Mouse (Mus musculus) layer of hippocampus, adult 2 months (tissue): ENCODE measurements around the gene Dnlz. TPM values are rescaled to one million over a fixed set of nuclear protein-coding genes. Genes with fewer than 3 reads are reported as not detected.

ENCODE experiments used
- DNase-seq, 2 experiments: peaks; one replicate each; pipeline ENCODE4 v3.0.0; 2022; ENCODE audit warnings: low spot score in 2 of 2
- H3K27ac ChIP-seq: fragments of 200-600 bp; 2 replicates; pipeline ENCODE4 v1.8.1; 2022
- H3K4me3 ChIP-seq: fragments of 200-600 bp; 2 replicates; pipeline ENCODE4 v1.8.1; 2022; ENCODE audit warnings: mild to moderate bottlenecking
- CTCF ChIP-seq: fragments of 200-600 bp; conservative IDR thresholded peaks from 2 replicates; pipeline ENCODE4 v1.8.1; 2022; ENCODE audit warnings: antibody characterized with exemption, mild to moderate bottlenecking, moderate library complexity
- total RNA-seq, 2 experiments: library from RNA; stranded (reverse); gene quantifications; 2 replicates each; pipeline ENCODE4 v1.2.3; 2021

The Dnlz gene
- total RNA-seq, 2 experiments from 2014 or later = 26.5 to 27.2 TPM

DNA sequence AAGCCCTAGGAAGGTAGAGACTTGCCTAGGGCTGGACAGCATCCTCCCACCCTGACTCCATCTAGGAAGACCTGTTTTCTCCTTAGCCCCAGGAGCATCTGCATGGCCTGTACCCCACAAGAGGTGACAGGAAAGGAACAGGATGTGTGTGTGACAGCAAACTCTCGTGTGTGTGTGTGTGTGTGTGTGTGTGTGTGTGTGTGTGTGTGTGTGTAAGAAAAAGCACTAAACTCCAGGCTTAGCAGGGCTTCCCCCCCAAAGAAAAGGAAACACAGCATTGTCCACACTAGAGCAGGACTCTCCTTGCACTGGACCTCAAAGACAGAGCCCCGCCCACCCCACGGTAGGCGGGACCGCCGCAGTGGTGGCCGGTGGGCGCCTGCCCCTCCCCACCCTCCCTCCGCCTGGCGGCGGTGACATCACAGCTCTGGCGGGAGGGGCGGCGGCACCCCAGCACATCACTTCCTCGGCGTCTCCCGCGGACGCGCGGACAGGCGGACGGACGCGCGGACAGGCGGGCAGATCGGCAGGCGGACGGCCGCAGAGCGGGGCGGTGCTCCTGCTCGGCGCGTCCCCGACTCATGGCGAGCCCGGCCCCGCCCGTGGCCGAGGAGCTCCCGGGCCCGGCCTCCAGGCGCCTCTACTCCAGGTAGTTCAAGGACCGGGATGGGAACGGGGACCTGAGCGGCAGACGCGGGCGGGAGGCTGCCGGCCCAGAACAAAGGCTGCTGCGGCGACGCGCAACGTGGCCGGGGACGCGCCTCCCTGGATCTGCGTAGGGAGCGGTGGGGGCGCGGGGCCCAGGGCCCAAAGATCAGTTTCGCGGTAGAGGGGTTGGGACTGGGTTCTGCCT lies 36.6 kb downstream of the Dnlz start, which contains the start of gene Gpsm1:
Gene Gpsm1 (plus strand): TSS at position 444 of the 853 bp plus-strand sequence.
- TF ChIP-seq CTCF = no peak
- Histone ChIP-seq H3K27ac (peak within 1 kb of the TSS; percentile 94), H3K4me3 (peak within 1 kb of the TSS; percentile 96)
- DNase-seq = peak; percentile 65 to 66

DNA sequence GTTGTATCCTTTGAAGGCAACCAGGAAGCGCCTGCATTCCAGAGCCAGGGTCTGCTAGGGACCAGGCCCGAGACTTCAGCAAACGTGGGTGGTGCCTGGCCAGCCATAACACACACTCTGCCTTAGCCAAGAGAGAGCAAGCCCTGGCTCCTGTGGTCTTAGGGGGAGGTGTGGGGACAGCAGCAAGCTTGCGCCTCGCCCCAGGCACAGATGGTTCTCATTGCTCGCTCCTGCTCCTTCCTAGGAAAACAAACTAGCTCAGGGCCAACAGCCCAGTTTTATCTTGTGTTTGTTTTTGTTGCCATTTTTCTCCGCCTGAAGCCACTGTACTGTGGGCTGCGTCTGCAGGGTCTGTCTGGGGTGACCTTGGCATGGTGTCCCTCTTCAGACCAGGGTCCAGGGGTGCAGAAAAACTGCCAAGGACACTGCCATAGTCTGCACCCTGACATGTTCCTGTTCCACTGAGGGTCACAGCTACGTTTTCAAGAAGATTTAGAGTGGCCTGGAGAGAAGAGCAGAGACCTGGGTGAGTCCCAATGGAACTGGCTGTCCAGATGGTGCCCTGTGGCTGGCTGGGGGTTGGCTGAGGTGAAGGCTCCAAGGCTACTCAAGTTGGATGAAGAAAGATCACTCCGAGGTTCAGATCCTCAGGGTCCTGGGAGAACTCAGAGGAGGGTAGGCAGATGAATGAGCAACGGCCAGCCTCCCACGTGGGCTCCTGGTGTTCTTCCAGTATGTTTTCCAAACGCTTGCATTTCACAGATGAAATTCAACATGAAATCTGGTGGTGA lies 37.4 kb downstream of the Dnlz start:
- H3K27ac ChIP-seq = peak overlapping the region; percentile 69

DNA sequence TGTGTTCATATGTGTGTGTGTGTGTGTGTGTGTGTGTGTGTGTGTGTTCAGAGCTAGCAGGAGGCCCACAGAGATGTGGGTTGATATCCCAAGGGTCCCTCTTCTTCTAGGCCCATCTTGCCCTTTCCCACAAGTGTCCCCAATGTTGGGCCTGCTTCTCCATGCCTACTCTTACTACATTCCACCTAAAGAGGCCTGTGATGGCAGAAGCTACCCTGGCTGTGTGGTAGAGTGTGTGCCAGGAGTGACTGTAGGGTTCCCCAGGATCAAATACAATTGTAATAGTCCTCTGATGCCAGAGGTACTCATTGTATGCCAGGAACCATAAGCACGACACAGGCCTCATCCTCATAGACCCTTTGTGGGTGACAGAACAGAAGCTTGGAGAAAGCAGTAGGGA lies 38.5 kb downstream of the Dnlz start:
- Histone ChIP-seq H3K4me3 (no peak overlapping the region), H3K27ac (no peak overlapping the region)
- no peak for TF ChIP-seq CTCF
- no peak for DNase-seq

More for the DNA sequence above, 37.4 kb downstream of the Dnlz start:
- H3K4me3 ChIP-seq = peak overlapping the region; percentile 15; the same call in 1 of the 2 replicates
- TF ChIP-seq CTCF = no peak
- no peak for DNase-seq

DNA sequence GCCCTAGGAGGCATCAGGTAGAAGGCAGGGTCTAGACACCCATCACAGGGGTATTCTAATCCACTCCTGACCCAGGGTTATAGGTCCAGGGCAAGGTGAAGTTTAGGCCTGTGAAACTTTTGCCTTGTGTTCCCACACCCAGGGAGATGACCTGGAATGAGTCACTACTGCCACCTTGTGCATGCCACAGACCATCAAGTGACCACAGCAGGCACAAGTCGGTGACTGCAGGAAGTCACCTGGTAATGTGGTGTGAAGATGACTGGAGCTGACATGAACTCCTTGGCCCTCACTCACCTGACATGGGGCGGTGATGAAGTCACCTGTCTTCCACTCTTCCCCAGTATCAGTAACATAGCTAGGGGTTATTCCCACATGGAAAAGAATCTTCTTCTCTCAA lies 39.1 kb downstream of the Dnlz start:
- no peak overlapping the region for H3K27ac ChIP-seq
- TF ChIP-seq CTCF = peak; percentile 31
- DNase-seq = no peak
- no peak overlapping the region for H3K4me3 ChIP-seq

DNA sequence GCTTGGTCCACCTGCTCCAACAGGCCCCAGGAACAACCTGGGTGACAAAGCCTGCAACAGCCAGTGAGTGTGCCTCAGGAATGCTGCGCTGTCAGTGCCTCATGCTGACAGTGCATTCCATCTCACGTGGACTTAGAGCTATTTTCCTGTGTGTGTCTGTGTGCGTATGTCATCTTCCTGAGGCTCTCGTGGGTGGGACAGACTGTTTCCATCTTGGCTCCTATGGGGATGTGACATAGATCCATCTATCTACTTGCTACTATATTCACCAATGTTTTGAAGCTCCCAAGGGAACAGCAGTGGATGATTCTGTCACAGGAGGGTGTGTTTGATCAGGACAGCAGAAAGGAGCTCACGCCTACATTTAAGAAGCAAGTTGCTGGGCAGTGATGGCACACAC lies 40.0 kb downstream of the Dnlz start:
- no peak for DNase-seq
- H3K4me3 ChIP-seq = no peak overlapping the region
- TF ChIP-seq CTCF = no peak
- no peak overlapping the region for H3K27ac ChIP-seq

DNA sequence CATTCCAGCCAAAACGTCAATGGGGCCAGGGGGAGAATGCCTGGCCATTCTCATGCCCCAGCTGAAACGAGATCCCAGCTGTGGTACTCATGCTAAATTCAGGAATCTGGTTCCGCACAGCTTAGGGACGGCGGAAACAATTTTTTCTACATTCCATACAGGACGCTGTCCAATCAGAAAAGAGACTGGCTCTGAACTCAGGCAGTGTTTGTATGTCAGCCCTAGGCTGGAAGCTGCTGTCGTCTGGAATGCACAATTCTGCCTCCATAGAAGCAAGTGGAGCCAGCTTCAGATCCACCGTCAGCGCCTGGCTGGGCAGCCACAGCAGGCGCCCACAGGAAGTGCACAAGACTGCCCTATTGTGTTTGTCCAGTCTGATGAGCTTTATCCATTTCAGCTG lies 42.2 kb downstream of the Dnlz start:
- no peak for DNase-seq
- no peak overlapping the region for H3K4me3 ChIP-seq
- no peak overlapping the region for H3K27ac ChIP-seq
- no peak for TF ChIP-seq CTCF

DNA sequence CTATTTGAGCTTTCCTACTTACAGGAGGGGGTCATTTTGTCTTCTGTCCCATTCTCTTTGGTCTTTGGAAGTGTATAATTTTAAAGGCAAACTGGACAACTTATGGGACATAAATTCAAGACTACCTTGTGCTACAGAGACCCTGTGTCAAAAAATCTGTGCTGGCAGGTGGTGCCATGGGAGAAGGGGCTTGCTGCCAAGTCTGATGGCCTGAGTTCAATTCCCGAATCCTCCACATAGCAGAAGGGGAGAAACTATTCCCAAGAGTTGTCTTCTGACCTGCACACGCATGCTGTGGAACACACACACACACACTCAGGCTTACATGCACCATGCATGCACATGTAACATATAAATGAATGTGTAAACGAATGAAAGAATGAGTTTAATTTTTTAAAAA lies 45.2 kb downstream of the Dnlz start:
- no peak for TF ChIP-seq CTCF
- H3K27ac ChIP-seq = no peak overlapping the region
- no peak overlapping the region for H3K4me3 ChIP-seq
- DNase-seq = no peak

DNA sequence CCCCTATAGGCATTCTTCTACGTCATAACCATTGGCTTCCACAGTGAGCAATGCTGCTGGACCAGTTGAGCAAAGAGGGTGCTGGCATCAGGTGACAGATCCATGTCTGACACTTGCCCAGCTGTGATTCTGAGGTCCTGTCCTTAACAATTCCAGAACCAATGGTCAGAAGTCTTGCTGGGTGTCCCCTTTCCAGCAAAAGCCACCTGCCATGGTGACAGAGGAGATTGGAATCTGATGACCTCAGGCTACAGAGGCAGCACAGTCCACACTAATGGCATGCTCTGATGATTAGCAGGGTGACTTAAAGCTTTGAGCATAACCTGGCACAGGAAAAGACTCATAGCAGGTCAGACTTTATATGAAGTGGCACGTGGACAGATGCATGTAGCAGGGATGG lies 46.4 kb downstream of the Dnlz start:
- no peak for DNase-seq
- no peak overlapping the region for H3K27ac ChIP-seq
- no peak overlapping the region for H3K4me3 ChIP-seq
- no peak for TF ChIP-seq CTCF

DNA sequence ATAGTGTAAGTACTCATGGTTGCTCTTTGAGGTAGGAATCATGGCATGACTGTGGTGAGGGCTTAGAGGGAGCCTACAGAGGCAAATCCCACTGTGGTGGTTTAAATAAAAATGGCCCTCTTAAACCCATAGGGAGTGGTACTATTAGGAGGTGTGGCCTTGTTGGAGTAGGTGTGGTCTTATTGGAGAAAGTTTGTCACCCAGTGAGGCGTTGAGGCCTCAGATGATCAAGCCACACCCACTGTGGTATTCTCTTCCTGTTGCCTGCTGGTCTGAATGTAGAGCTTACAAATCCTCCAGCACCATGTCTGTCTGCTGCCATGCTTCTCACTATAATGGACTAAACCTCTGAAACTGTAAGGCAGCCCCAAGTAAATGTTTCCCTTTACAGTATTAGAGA lies 47.2 kb downstream of the Dnlz start:
- no peak for TF ChIP-seq CTCF
- no peak for DNase-seq
- no peak overlapping the region for H3K27ac ChIP-seq
- no peak overlapping the region for H3K4me3 ChIP-seq

DNA sequence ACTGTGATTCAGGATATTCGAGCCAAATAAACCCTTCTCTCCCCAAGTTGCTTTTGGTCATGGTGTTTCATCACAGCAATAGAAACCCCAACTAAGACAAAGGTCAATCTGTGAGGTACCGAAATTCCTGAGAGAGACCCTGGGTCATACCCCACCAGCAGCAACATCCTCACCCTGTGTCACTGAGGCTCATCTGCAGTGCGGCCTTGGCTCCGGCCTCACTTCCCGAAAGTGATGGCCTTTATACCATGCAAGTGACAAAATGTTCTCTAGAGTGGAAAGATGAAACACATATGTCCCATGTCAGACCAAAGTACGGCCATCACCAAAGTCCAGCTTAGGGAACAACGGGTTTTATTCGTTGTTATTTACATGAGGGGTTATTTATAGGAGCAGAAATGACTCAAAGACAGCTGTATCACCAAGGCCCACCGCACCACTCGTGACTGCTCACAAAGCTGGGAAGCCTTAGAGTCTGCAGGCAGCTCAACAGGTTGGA lies 49.9 kb downstream of the Dnlz start:
- Histone ChIP-seq H3K27ac (no peak overlapping the region), H3K4me3 (no peak overlapping the region)
- DNase-seq = no peak
- no peak for TF ChIP-seq CTCF

DNA sequence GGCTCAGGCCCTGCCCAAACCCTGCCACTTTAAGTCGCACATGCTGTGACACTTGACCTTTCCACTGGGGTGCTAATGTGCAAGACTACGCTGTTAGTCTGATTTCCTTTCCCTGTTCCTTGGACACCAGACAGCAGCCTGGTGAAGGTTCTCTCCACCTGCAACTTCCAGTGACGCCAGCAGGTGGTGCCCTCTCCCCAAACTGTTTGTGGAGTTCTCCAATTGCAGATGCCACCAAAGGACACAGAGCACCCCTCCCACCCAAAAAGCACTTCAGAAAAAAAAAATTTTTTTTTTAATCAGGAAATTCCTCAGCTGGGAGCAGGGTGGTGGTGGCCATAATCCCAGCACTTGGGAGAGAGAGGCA lies 51.1 kb downstream of the Dnlz start:
- DNase-seq = peak; percentile 84 to 94
- peak; percentile 96 for TF ChIP-seq CTCF
- H3K4me3 ChIP-seq = no peak overlapping the region
- peak overlapping the region; percentile 90 for H3K27ac ChIP-seq

DNA sequence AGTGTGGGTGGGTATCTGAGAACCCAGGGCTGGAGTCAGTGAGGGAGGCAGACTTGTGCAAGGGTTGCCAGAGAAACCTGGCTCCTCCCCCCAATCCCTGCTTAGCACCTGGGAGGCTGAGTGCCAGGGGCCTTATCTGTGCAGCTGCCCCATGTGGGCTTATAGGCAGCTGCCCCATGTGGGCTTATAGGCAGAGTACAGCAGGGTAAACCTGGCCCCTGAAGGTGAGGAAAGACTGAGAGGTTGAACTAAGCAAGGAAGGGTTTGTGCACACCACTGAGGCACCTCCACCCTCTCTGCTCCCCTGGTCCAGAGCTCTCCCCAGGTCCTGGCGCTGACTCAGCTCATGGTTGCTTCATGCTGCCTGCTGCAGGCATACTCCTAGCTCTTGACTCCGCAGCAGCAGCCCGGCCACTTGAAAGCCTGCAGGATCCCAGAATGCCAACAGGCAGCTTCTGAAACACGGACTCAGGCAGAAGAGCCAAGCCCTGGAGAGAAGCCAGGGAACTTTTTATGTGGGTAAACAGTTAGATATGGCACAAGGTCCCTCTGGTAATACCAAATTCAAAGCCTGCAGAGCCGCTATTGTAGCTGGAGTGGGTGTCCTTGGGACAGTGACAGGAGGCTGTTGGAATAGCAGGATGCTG lies 51.6 kb downstream of the Dnlz start:
- TF ChIP-seq CTCF = no peak
- Histone ChIP-seq H3K4me3 (no peak overlapping the region), H3K27ac (peak overlapping the region; percentile 90)
- peak in 1 of 2 experiments; percentile 33 for DNase-seq

DNA sequence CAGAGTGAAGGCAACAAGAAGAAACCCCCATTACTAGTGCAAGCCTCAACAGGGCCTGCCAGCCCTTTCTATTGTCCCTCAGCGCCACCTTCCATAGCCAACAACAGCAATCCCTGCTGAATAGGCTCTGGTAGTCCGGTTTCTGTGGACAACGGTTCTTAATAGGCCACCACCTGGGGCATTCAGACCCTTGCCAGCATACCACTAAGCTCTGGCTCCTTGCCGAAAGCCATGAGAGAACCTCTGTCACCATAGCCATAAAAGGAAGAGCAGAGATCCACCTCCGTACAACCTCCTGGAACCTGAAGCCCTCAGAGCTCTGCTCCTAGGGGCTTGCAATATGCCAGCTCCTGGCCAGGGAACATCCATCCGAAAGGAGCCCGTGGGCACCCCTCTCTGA lies 52.6 kb downstream of the Dnlz start:
- DNase-seq = no peak
- peak overlapping the region; percentile 90 for H3K27ac ChIP-seq
- TF ChIP-seq CTCF = no peak
- H3K4me3 ChIP-seq = no peak overlapping the region
